Mouse (Mus musculus): ENCODE measurements around the gene Bak1. TPM values are rescaled to one million over a fixed set of nuclear protein-coding genes. Genes with fewer than 3 reads are reported as not detected.
A peak's percentile ranks its signal among the peaks of the same experiment; 100 is the strongest.

Bak1 gene
- total RNA-seq (2021): 10 to 100 TPM; 40.4 to 43.2 TPM

DNA sequence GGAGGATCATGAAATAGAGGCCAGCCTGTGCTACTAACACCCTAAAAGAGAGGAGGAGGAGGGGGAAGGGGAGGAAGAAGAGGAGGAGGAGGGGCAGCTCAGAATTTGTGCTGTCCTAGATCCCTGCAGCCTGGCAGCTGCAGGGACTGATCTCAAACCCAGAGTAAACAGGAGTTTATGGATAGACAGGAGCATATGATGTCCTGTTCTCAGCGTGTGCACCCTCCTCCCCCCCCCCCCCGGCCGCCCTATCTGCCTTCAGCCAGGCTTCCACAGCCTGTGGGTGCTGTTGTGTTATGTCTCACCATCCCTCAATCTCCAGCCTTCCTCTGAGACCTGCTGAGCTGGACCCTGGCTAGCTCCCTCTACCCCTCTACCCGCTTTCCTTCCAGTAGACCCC, at the start of gene Bak1:
Gene Bak1 (minus strand): TSS at position 101 of the 400 bp plus-strand sequence.
- intact Hi-C loops (cut with DNase I): loop anchor here (5.0 kb wide), 1 partner anchor 97 kb away; the partner anchor contains the start of gene Phf1
- no peak for DNase-seq

DNA sequence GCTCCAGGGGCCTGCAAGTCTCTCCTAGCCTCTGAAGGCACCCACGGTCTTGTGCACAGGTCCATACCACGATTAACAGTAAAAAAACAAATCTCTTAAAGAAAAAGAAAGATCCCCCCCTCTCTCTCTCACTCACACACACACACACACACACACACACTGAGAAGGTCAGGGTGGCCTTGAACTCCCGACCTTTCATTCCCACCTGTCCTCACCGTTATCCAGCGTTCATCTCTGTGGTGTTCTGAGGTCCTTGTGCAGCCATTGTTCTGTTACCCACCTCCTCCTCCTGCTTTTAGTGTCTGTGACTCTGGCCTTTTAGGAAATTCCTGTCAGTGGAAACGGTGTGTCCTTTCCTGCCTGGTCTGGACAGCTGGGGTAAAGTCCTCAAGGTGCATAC, 49.7 kb upstream of the Bak1 start:
- intact Hi-C loops (cut with DNase I): no loop called here
- DNase-seq: no peak

DNA sequence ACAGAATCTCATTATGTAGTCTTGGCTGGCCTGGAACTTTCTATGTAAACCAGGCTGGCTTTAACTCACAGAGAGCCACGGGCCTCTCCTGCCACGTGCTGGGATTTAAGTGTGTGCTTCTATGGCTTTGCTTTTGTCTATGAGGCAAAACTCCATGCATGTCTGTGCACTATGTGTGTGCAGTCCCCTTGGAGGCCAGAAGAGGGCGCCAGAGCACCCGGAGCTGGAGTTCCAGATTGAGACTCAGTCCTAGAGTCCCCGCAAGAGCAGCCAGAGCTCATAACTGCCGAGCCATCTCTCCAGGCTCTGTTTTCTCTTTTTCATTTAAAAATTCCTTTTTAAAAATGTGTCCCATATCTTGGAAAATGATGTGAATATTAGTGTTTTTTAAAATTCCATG, 49.1 kb upstream of the Bak1 start:
- intact Hi-C loops (cut with DNase I): no loop called here
- no peak for DNase-seq

DNA sequence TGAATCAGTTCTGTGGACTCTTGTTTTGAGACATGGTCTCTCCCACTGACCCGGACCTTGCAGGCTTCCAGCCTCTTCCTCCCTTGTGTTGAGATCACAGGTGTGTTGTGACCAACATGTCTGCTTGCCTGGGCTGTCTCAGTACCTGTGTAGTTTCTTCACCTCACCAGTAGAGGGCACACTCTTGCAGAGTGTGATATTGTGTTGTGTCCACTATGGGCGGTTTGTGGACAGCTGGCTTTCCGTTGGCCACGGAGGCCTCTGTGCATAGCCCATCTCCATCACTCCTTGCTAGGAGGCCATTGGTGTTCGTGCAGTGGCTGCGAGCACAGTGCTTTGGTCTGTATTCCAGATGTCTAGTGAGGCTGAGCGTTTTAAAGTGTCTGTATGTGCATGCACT, 48.3 kb upstream of the Bak1 start:
- intact Hi-C loops (cut with DNase I): no loop called here
- no peak for DNase-seq

DNA sequence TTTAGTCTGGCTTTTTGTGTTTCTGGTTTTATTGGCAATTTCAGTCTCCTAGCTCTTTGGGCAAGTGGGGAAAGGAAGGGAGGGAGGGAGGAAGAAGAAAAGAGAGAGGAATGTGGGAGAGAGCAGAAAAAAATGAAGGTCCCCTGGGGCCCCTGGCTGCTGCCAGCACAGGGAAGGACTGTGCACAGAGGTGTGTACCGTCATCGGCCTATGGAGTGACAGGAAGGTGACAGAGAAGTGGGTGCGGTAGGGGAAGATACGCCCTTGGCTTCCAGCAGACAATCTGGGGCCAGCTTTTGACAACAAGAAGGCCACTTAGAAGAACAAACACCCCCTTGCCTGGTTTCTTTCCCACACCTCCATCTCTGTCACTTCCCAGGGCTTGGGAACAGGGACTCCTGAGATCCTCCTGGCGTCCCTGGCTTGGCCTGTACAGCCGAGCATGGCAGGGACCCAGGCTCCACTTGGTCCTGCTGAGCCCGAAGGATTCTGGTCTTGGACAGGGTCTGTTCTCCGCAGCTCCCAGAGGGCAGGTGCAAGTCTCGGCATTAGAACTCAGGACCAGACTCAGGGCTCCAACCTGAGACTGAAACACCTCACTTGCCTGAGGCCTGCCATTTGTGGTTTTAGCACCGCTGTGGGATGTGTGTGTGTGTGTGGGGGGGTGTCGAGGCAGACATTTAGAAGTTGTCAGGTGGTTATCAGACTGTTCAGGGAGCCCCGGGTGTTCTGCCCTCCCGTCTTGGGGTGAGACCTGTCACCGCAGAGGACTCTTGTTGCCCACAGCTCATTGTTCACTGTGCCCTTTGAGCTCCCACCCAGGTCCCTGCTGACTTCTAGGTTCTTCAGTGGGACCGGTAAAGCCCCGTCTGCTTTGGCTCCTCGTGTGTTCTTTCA, 46.3 kb upstream of the Bak1 start:
- intact Hi-C loops (cut with DNase I): loop anchor here (5.0 kb wide), 1 partner anchor 52 kb away; no protein-coding TSS in a partner anchor
- no peak for DNase-seq

DNA sequence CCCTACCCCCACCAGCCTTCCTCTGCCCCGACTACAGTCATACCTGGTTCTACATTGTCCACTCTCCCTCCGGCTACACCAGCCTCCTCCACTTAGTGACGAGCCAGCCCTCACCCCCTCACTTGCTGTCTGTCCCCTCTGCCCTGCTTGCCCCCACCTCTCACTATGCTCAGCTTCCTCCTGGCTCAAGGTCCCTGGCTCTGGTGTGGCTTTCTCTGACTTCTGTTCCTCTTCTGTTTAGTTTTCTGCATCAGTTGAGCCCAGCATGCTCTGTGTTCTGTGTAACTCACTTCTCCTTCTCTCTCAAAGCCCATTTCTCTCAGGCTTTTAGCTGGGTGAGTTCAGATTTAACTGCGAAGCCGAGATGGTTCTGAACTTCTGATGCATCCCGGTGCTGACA, 45.4 kb upstream of the Bak1 start:
- DNase-seq: no peak
- intact Hi-C loops (cut with DNase I): loop anchor here (5.0 kb wide), 1 partner anchor 53 kb away; no protein-coding TSS in a partner anchor

DNA sequence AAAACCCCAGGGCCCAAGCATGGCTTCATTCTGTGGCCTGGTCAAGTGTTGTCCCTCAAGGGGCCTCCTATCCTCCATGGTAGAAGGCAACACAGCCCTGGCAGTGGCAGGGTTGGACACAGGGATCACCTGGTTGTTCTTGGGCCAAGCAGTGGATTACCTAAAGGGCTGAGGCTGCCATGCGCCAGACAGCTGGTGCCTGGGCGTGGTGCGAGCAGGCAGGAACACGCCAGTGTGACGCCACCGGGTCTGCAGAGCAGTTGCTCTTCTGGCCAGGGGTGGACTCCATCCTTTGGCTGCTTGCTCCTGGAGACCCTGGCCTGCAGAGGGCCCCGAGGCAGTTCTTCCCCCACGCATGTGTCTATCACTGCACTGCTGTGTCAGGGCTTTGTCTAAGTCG, 45.0 kb upstream of the Bak1 start:
- DNase-seq: no peak
- intact Hi-C loops (cut with DNase I): loop anchor here (5.0 kb wide), 1 partner anchor 54 kb away; no protein-coding TSS in a partner anchor

DNA sequence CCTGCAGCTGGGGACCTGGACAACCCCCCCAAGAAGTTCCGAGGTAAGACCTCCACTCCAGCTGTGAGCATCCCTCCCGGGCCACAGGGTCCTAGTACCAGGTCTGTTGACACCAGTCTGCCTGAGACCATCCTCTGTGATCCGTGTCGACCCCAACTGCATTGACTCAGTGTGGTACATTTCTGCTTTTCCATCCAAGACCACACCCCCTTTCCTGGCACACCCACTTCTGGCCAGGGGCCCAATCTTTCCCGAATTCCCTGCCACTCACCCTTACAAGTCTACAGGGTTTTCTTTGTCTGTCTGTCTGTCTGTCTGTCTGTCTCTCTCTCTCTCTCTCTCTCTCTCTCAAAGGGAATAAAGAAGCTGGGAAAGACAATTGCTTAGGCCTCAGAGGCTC, 44.3 kb upstream of the Bak1 start:
- DNase-seq: no peak
- intact Hi-C loops (cut with DNase I): loop anchor here (5.0 kb wide), 1 partner anchor 54 kb away; no protein-coding TSS in a partner anchor

DNA sequence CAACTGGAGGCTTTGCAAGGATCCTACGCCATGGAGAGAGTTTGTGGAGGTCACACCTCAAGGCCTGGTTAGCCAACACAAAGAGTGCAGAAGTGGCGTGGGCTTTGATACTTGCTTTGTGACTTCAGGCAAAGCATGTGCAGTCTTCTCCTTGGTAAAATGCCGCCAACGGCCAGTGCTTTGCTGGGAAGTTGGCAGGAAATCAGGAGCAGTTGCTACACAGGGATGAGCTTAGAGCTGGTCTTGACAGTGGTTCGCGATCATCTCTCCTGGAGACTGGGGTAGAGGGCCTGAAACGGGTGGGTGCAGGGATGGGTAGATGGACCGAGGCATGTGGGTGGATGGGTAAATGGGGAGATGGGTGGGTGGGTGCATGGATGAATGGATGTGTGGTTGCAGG, 43.6 kb upstream of the Bak1 start:
- DNase-seq: no peak
- intact Hi-C loops (cut with DNase I): loop anchor here (5.0 kb wide), 1 partner anchor 55 kb away; no protein-coding TSS in a partner anchor

DNA sequence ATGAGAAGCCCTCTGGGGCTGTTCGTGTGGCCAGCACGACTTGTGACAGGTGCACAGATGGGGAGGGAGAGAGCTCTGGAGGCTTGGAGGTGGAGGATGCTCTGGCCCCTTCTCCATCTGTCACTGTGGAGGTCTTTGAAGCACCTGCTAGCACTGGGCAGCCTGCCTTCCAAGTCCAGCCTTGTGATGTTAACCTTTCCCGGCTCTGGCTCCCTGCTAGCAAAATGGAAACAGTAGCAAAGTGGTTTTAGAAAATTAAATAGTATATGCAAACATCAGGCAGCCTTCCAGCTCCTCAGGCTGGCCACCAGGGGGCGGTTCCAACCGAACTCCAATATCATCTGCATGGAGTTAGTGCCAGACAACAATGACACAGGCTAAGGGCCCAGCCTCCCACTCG, 42.8 kb upstream of the Bak1 start:
- intact Hi-C loops (cut with DNase I): loop anchor here (5.0 kb wide), 1 partner anchor 56 kb away; no protein-coding TSS in a partner anchor
- peak in 1 of 2 experiments; percentile 60 for DNase-seq

DNA sequence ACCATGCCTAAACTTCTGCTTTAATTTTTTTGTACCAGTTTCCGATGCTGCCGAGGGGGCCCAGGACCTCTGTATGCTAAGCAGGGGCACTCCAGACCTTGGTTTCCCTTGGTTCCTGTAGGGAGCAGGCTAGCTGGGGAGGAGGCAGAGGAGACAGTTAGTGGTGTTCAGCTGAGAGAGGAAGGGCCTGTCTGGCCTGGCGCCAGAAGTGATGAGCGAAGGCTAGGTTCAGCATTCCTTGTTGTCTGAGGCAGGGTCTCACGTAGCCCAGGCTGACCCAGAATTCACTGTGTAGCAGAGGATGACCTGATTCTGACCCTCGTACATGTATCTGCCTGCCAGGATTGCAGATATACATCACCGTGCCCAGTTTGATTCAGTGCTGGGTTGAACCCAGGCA, 42.1 kb upstream of the Bak1 start:
- intact Hi-C loops (cut with DNase I): loop anchor here (5.0 kb wide), 1 partner anchor 56 kb away; no protein-coding TSS in a partner anchor
- DNase-seq: no peak

DNA sequence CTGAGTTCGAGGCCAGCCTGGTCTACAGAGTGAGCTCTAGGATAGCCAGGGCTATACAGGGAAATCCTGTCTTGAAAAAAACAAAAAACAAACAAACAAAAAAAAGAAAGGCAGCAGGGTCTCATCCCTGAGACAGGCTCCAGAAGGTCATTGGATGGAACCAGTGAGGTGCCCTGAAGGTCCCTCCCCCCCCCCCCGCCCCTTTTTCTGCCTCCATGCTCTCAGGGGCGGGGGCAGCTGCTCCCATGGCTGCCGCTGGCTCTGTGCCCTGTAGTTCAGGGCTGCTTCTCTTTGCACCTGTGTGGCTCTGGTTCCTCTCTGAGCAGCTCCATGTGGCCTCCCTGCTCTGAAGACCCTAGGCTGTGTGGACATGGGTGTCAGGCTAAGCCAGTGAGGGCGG, 40.3 kb upstream of the Bak1 start:
- intact Hi-C loops (cut with DNase I): no loop called here
- DNase-seq: no peak

DNA sequence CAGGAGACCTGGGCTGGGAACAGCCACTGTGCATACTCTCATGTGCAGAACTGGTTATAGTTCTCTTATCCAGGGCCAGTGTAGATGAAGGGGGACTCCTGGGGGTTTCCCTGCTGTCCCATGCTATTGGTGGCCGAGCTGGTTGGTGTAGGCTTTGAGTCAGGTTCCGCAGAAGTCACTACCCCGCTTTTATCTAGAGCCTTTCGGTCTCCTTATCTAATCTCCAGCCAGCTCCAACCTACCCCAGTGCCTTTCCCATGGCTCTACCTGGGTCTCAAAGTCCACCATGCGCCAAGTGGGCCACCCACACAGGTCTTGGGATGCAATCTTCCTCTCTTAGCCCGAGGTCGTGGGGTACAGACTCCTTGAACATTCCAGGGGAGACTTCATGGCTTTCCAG, 37.3 kb upstream of the Bak1 start:
- DNase-seq: no peak
- intact Hi-C loops (cut with DNase I): no loop called here

DNA sequence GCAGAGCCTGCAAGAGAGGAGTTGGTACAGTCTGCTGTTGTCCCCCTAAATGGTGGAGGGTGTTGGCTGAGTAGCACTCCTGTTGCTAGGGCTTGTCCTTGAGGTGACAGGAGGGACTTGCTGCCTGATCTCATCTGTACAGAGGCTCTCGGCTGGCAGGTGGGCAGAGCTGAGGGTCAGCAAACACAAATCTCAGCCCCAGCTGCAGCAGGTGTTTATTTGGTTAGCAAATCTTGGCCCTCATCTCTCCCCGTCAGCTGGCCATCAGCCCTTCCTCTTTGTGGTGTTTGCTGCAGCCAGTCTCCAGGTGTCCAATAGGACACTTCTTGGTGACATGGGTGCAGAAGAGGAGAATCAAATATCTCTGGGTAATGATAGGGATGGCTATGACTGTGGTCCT, 35.4 kb upstream of the Bak1 start:
- DNase-seq: no peak
- intact Hi-C loops (cut with DNase I): no loop called here

DNA sequence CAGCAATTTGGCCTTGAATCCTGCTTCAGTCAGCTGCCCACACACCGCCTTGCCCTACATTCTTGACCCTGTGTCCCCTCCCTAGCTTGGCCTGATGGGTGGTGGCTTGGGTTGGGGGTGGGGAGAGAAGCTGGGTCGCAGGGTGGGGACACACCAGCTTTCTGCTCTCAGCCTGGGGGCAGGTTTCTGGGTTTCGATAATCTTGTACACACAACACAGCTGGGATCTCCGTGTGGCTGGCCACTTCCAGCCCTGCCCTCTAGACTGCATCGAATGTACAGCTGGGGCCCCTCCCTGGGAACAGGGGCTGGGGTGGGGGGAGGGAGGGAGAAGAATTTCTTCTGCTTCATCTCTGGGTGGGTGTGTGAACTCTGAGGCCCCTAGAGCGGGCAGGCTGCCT, 34.9 kb upstream of the Bak1 start:
- intact Hi-C loops (cut with DNase I): no loop called here
- DNase-seq: no peak

DNA sequence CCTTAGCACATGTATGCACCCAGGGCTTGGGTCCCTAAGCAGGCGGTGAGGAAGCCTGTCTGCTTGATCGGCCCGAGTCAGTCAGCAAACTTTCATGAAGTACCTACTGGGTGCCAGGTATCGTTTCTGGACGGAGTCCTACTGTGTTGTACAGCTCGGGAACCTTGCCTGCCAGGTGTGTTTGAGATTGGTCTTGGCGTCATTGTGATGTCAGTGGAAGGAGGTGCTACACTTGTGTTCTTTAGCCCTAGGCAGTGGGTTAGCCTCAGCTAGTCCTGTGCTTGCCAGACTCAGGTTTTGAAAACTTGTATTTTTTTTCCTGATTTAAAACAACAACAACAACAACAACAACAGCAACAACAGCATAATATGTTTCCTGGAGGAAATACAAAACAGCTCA, 33.9 kb upstream of the Bak1 start:
- intact Hi-C loops (cut with DNase I): no loop called here
- DNase-seq: no peak

DNA sequence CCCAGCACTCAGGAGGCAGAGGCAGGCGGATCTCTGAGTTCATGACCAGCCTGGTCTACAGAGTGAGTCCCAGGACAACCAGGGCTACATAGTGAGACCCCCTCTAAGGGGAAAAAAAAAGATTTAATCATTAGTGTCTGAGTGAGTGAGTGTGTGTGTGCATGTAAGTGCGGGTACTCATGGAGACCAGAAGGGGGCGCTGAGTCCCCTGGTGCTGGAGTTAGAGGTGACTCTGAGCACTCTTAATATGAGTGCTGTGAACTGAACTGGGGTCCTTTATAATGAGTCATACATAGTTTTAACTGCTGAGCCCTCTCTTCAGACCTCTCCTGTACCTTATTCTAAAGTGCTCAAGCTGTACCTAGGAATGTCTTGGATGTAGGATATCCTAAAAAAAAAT, 32.9 kb upstream of the Bak1 start:
- no peak for DNase-seq
- intact Hi-C loops (cut with DNase I): no loop called here

DNA sequence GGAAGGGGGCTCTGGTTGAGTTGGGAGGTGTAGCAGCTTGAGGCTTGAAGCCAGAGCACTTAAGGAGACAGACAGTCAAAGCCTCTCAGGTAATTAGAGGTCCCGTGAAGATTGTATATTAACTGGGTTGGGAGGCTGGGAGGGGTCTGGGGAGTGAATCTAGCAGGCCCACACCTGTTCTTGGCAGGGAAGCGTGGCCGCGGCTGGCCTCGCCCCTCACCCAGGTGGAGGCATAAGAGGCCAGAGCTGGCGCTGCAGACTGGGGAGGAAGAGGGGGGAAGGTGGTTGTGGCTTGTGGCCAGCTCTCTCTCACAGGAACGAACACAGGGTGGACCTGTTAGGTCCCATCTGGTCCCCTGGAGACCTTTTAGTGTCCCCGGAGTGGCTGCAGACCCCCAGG, 31.9 kb upstream of the Bak1 start:
- intact Hi-C loops (cut with DNase I): no loop called here

DNA sequence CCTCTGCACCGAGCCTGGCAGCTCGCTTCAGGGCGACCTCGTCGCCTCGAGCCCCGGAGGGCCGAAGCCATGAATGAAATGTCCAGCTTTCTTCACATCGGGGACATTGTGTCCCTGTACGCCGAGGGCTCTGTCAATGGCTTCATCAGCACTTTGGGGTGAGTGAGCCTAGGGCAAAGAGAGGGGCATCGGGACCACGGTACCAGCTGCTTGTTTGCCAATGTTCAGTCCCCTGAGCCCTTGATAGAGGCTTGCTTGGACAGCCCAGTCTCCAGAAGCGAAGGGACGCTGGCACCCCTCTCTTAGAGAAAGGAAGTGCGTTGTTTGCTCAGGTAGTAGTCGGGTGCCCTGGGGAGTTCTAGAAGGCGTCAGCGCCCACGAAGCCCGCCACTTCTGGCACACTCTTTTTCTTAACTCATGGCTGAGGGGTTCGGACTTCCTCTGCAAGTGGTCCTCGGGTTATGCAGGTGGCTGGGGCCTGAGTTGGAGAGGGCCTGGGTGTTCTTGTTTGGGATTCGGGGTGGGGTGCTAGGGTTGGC, 28.8 kb upstream of the Bak1 start:
- intact Hi-C loops (cut with DNase I): no loop called here
- DNase-seq: no peak

More for the DNA sequence above, 31.9 kb upstream of the Bak1 start:
- no peak for DNase-seq

DNA sequence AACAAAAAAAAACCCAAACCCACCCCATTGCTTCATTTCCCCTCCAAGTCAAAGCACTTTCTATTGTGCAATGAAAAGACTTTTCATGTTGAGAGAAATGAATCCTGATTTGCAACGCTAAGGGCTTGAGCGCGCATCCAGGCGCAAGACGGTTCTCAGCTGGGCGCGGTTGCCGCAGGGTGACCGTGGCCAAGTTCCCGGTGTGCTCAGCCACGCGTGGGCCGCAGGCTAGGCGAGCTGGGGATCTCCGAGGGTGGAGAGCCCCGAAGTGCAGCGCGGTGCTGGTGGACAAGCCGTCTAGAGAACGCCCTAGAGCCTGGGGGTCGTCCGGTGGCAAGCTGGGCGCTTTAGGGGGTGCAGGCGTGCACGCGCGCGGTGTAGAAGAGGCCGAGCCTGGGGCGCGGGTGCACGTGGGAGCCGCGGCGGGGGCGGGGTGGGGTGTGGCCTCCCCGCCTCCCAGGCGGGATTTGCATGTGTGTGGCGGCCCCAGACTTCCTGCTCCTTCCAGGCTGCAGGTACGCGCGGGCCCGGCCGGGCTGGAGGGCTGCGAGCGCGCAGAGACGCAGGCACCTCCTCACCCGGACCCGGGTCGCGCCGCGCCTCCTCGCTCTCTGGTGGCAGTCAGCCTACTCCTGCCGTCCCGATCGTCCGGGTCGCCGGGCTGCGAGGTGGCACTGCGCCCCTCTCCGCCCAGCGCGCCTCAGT, 28.2 kb upstream of the Bak1 start, which contains the start of gene Itpr3:
Gene Itpr3 (plus strand): TSS at position 493 of the 705 bp plus-strand sequence.
- intact Hi-C loops (cut with DNase I): no loop called here
- peak; percentile 73 to 76 for DNase-seq

DNA sequence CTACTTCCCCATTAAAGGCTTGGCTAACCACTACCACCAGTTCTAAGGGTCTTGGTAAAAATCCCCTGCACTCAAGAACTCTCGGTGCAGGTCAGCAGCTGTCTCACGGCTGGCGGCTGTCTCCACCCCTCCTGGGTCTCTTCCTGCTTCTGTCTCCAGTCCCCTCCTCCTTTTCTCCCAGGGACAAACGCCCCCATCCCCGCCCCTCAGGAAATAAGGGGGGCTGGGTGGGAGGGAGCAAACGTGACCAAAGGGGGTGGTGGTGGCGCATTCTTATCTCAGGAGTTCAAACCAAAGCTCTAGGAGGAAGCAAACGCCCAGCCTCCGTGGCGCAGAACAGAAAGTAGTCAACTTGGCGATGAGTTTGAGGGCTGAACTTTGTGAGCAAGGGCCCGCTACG, 27.4 kb upstream of the Bak1 start:
- intact Hi-C loops (cut with DNase I): no loop called here
- DNase-seq: peak; percentile 77
